Mouse (Mus musculus) liver, postnatal 0 days (tissue): ENCODE data around the gene Fsd2. TPM values are rescaled to one million over a fixed set of nuclear protein-coding genes. Genes with fewer than 3 reads are reported as not detected.

Experiments used
- ATAC-seq: fragments of 200-750 bp; cut with Nextera tagmentation; 2 replicates; pipeline ENCODE4 v1.8.0; 2017; ENCODE audit warnings: mild to moderate bottlenecking, moderate library complexity
- DNase-seq: peaks from one replicate; pipeline ENCODE4 v3.0.0-alpha.2; 2016
- H3K27ac ChIP-seq: fragments of 300-500 bp; sonication (generic); 2 replicates; pipeline ENCODE4 v1.5.1; 2014; ENCODE audit warnings: antibody characterized with exemption, moderate library complexity, mild to moderate bottlenecking, low read depth
- H3K27me3 ChIP-seq: fragments of 300-500 bp; sonication (generic); 2 replicates; pipeline ENCODE4 v1.6.1; 2014; ENCODE audit warnings: low read length, control low read depth, mixed read lengths; ENCODE audit not compliant: insufficient read depth
- H3K36me3 ChIP-seq: fragments of 300-500 bp; sonication (generic); replicated peaks from 2 replicates; pipeline ENCODE4 v1.6.1; 2014; ENCODE audit warnings: mild to moderate bottlenecking, control low read depth, low read length, moderate library complexity, mixed read lengths; ENCODE audit not compliant: insufficient read depth
- H3K4me1 ChIP-seq: fragments of 300-500 bp; sonication (generic); 2 replicates; pipeline ENCODE4 v1.6.1; 2014; ENCODE audit warnings: antibody characterized with exemption, mild to moderate bottlenecking, control low read depth; ENCODE audit not compliant: insufficient read depth
- H3K4me2 ChIP-seq: fragments of 300-500 bp; sonication (generic); 2 replicates; pipeline ENCODE4 v1.6.1; 2014; ENCODE audit warnings: low read depth, mild to moderate bottlenecking, low read length, moderate library complexity, mixed read lengths
- H3K4me3 ChIP-seq: fragments of 300-500 bp; sonication (generic); 2 replicates; pipeline ENCODE4 v1.5.1; 2014; ENCODE audit warnings: low read depth, low read length
- H3K9ac ChIP-seq: fragments of 300-500 bp; sonication (generic); replicated peaks from 2 replicates; pipeline ENCODE4 v1.6.1; 2014; ENCODE audit warnings: mild to moderate bottlenecking, moderate library complexity
- H3K9me3 ChIP-seq: fragments of 300-500 bp; sonication (generic); 2 replicates; pipeline ENCODE4 v1.6.1; 2016; ENCODE audit warnings: mild to moderate bottlenecking, control low read depth, low read length, mixed read lengths
- CTCF ChIP-seq: sonication (generic); IDR thresholded peaks from 2 replicates; pipeline ENCODE4 v1.5.1; 2016; ENCODE audit warnings: antibody characterized with exemption, low read depth
- EP300 ChIP-seq: IDR thresholded peaks from 2 replicates; pipeline ENCODE4 v1.6.1; 2016; ENCODE audit warnings: antibody characterized with exemption, low read depth, mild to moderate bottlenecking
- WGBS: fragments of 180-500 bp; shearing (Covaris S2); extraction: QIAGEN DNeasy Blood & Tissue Kit; methylation state at CpG from one replicate; pipeline ENCODE4 v1.1.7; 2014; ENCODE audit not compliant: insufficient replicate concordance; 5-methylcytosine and 5-hydroxymethylcytosine counted together
- polyA plus RNA-seq: library from polyadenylated mRNA; unstranded; fragments of >200 nt; fragmentation: Nextera tagmentation; extraction: Ambion mirVana; gene quantifications from 2 replicates; pipeline ENCODE4 v1.2.1, GENCODE M21; 2015

Fsd2 gene
- polyA plus RNA-seq, 1 experiment from 2014 or later: 0.28 TPM

DNA sequence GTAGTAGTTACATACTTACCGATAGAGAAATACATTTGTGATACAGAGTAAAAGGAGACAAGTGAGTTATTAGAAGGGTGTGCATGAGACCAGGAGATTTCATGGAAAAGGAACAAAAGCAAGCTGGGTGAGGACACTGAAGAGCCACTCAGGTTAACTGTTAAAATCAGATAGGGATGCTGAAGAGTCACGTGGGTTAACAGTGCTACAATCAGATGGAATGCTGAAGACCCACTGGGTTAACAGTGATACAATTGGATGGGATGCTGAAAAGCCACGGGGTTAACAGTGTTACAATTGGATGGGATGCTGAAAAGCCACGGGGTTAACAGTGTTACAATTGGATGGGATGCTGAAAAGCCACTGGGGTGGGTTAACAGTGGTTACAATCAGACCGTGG, 38.2 kb upstream of the Fsd2 start:
- ATAC-seq (no peak), DNase-seq (peak; percentile 2)
- no peaks in the 10 kb centered on the region for H3K36me3 ChIP-seq
- 62% methylated on average over 5 of the region's 5 CpGs for WGBS
- H3K4me2 ChIP-seq: no peak overlapping the region
- H3K9ac ChIP-seq: no peak overlapping the region
- TF ChIP-seq EP300 (no peak), CTCF (no peak)
- H3K4me3 ChIP-seq: no peak overlapping the region
- H3K27me3 ChIP-seq: no peaks in the 10 kb centered on the region
- H3K9me3 ChIP-seq: no peaks in the 10 kb centered on the region
- no peak overlapping the region for H3K27ac ChIP-seq
- H3K4me1 ChIP-seq: no peaks in the 10 kb centered on the region

DNA sequence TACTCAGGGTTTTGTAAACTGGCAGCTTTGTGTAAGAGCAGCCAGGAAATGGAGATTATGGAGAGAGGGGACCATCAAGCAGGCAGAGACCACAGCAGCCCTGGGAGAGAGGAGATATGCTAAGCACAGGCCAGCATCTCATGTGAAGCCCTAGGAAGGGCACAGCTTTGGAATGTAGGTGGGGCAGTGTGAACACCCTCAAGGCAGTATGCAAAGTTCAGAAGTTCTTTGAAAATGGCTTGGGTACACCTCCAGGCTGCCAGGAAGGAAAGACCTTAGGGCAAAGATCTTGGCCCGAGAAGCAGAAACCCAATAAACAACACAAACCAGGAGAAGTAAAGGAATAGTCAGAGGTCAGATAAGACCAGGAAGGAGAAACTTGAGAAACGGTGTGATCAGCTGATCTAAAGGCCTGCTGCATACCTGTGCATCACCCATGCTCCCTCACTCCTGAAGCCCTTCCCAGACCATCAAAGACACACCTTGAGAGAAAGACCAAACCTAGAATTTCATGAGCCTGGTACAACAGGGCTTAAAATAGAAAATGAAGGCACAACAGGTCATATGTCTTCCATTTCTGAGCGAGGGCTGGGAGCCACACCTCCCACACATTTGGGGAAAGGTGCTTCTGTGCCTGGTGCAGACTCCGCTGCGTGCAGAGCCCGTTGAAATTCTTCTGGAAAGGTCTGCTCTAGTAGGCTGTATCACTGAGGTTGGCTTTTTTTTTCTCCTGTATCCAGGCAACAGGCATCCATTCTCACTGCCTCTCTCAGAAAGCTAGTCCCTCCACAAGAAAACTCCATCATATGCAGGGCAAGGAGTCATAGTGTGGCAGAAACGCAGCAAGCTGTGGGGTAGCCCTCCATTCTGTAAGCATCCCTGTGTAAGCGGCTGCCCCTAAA, 32.9 kb upstream of the Fsd2 start:
- Histone ChIP-seq H3K4me3 (no peak overlapping the region), H3K4me2 (no peak overlapping the region), H3K9ac (no peak overlapping the region), H3K36me3 (peaks cover 35% of the 10 kb centered on the region), H3K27me3 (no peaks in the 10 kb centered on the region), H3K4me1 (peaks cover 7% of the 10 kb centered on the region), H3K27ac (no peak overlapping the region), H3K9me3 (no peaks in the 10 kb centered on the region)
- peak; percentile 10 for DNase-seq
- TF ChIP-seq CTCF: no peak
- no peak for TF ChIP-seq EP300
- no peak for ATAC-seq
- WGBS: 76% methylated on average over 8 of the region's 8 CpGs

GRCm38 (mm10) chr7:81597660-81598059, 30.9 kb upstream of the Fsd2 start:
- no peak overlapping the region for H3K4me3 ChIP-seq
- no peak overlapping the region for H3K27ac ChIP-seq
- H3K27me3 ChIP-seq: no peaks in the 10 kb centered on the region
- peaks cover 54% of the 10 kb centered on the region for H3K36me3 ChIP-seq
- H3K4me2 ChIP-seq: no peak overlapping the region
- ATAC-seq: no peak
- H3K4me1 ChIP-seq: peaks cover 10% of the 10 kb centered on the region
- H3K9ac ChIP-seq: no peak overlapping the region
- no peak for DNase-seq
- H3K9me3 ChIP-seq: no peaks in the 10 kb centered on the region
- 83% methylated on average over 1 of the region's 1 CpGs for WGBS
- TF ChIP-seq CTCF: no peak
- TF ChIP-seq EP300: no peak

DNA sequence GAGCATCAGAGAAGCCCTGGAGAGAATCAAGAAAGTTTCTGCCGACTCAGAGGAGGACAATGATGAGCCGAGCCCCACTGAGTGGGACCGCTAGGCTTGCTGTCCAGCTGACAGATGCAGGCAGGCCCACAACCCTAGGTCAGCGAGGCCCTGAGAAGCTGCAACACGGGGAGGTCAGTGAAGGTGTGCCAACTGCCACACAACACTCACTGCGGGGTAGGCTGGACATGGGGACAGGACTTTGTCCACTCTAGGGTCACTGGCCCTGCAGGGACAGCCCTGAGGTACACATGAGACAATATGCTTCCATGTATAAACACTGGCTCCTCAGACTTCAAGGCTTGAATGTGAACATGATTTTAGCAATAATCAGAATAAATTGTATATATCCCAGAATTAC, 29.3 kb upstream of the Fsd2 start:
- Histone ChIP-seq H3K9me3 (no peaks in the 10 kb centered on the region), H3K4me3 (no peak overlapping the region), H3K27ac (peak overlapping the region; percentile 77), H3K27me3 (no peaks in the 10 kb centered on the region), H3K9ac (peak overlapping the region; percentile 34; the same call in 1 of the 2 replicates), H3K4me1 (peaks cover 15% of the 10 kb centered on the region), H3K4me2 (no peak overlapping the region), H3K36me3 (peaks cover 70% of the 10 kb centered on the region)
- WGBS: 83% methylated on average over 6 of the region's 6 CpGs
- TF ChIP-seq EP300 (peak; percentile 33; the same call in 1 of the 2 replicates), CTCF (no peak)
- ATAC-seq (peak; percentile 91), DNase-seq (peak; percentile 61)

GRCm38 (mm10) chr7:81595056-81595455, 28.3 kb upstream of the Fsd2 start:
- H3K9ac ChIP-seq: no peak overlapping the region
- 86% methylated on average over 5 of the region's 5 CpGs for WGBS
- peaks cover 80% of the 10 kb centered on the region for H3K36me3 ChIP-seq
- H3K27me3 ChIP-seq: no peaks in the 10 kb centered on the region
- peak overlapping the region; percentile 77; the same call in 1 of the 2 replicates for H3K27ac ChIP-seq
- H3K4me3 ChIP-seq: no peak overlapping the region
- no peak overlapping the region for H3K4me2 ChIP-seq
- TF ChIP-seq EP300: no peak
- TF ChIP-seq CTCF: no peak
- H3K4me1 ChIP-seq: peaks cover 15% of the 10 kb centered on the region
- no peak for ATAC-seq
- DNase-seq: no peak
- no peaks in the 10 kb centered on the region for H3K9me3 ChIP-seq

GRCm38 (mm10) chr7:81593387-81593786, 26.6 kb upstream of the Fsd2 start:
- peaks cover 15% of the 10 kb centered on the region for H3K4me1 ChIP-seq
- no peak overlapping the region for H3K4me2 ChIP-seq
- no peaks in the 10 kb centered on the region for H3K9me3 ChIP-seq
- ATAC-seq: peak; percentile 63
- H3K9ac ChIP-seq: no peak overlapping the region
- peak; percentile 26 for DNase-seq
- 72% methylated on average over 8 of the region's 8 CpGs for WGBS
- H3K36me3 ChIP-seq: peaks cover 85% of the 10 kb centered on the region
- peak overlapping the region; percentile 74 for H3K27ac ChIP-seq
- TF ChIP-seq EP300 (no peak), CTCF (no peak)
- H3K4me3 ChIP-seq: no peak overlapping the region
- no peaks in the 10 kb centered on the region for H3K27me3 ChIP-seq
